Mouse (Mus musculus) lung, embryonic 14.5 days (tissue): ENCODE measurements around the gene Zeb2. TPM values are rescaled to one million over a fixed set of nuclear protein-coding genes. Genes with fewer than 3 reads are reported as not detected.

Source experiments
- ATAC-seq: fragments of 200-750 bp; cut with Nextera tagmentation; 2 replicates; pipeline ENCODE4 v1.8.0; 2017; ENCODE audit warnings: mild to moderate bottlenecking, moderate TSS enrichment, moderate library complexity; ENCODE audit not compliant: insufficient read depth
- DNase-seq: peaks from one replicate; pipeline ENCODE4 v3.0.0-alpha.2; 2015
- H3K27ac ChIP-seq: fragments of 300-500 bp; sonication (generic); 2 replicates; pipeline ENCODE4 v1.5.1; 2014; ENCODE audit warnings: low read depth, mild to moderate bottlenecking, moderate library complexity
- H3K27me3 ChIP-seq: fragments of 300-500 bp; sonication (generic); 2 replicates; pipeline ENCODE4 v1.6.1; 2014; ENCODE audit warnings: low read length, control low read depth; ENCODE audit not compliant: insufficient read depth
- H3K36me3 ChIP-seq: fragments of 300-500 bp; sonication (generic); 2 replicates; pipeline ENCODE4 v1.6.1; 2014; ENCODE audit warnings: control low read depth; ENCODE audit not compliant: insufficient read depth
- H3K4me1 ChIP-seq: fragments of 300-500 bp; sonication (generic); 2 replicates; pipeline ENCODE4 v1.6.1; 2014; ENCODE audit warnings: antibody characterized with exemption, control low read depth; ENCODE audit not compliant: insufficient read depth
- H3K4me2 ChIP-seq: fragments of 300-500 bp; sonication (generic); 2 replicates; pipeline ENCODE4 v1.6.1; 2014; ENCODE audit warnings: mild to moderate bottlenecking
- H3K4me3 ChIP-seq: fragments of 300-500 bp; sonication (generic); 2 replicates; pipeline ENCODE4 v1.5.1; 2014; ENCODE audit warnings: low read depth, low read length
- H3K9ac ChIP-seq: fragments of 300-500 bp; sonication (generic); 2 replicates; pipeline ENCODE4 v1.6.1; 2014
- H3K9me3 ChIP-seq: fragments of 300-500 bp; sonication (generic); 2 replicates; pipeline ENCODE4 v1.6.1; 2016; ENCODE audit warnings: low read depth, low read length, control low read depth
- CTCF ChIP-seq: IDR thresholded peaks from 2 replicates; pipeline ENCODE4 v1.5.1; 2016; ENCODE audit warnings: antibody characterized with exemption, low read depth
- WGBS: fragments of 180-500 bp; shearing (Covaris S2); extraction: QIAGEN DNeasy Blood & Tissue Kit; methylation state at CpG from one replicate; pipeline ENCODE4 v1.1.7; 2014; 5-methylcytosine and 5-hydroxymethylcytosine counted together
- polyA plus RNA-seq: library from polyadenylated mRNA; unstranded; fragments of >200 nt; fragmentation: Nextera tagmentation; extraction: Ambion mirVana; gene quantifications from 2 replicates; pipeline ENCODE4 v1.2.1, GENCODE M21; 2014

Zeb2 gene
- polyA plus RNA-seq, 1 experiment from 2014 or later: 90.4 TPM

GRCm38 (mm10) chr2:44965834-44966555, 151.2 kb downstream of the Zeb2 start:
- 39% methylated on average over 2 of the region's 2 CpGs for WGBS
- DNase-seq (peak; percentile 73), ATAC-seq (peak; percentile 68; the same call in 1 of the 2 replicates)
- no peaks in the 10 kb centered on the region for H3K36me3 ChIP-seq
- no peak overlapping the region for H3K9ac ChIP-seq
- H3K27me3 ChIP-seq: no peaks in the 10 kb centered on the region
- H3K4me3 ChIP-seq: no peak overlapping the region
- H3K27ac ChIP-seq: 0 out of 2 replicates have a peak overlapping the region, but pooled peaks have one; percentile 10
- no peak for TF ChIP-seq CTCF
- no peaks in the 10 kb centered on the region for H3K4me1 ChIP-seq
- no peaks in the 10 kb centered on the region for H3K9me3 ChIP-seq
- H3K4me2 ChIP-seq: no peak overlapping the region

GRCm38 (mm10) chr2:44962620-44963019, 154.6 kb downstream of the Zeb2 start:
- no peak overlapping the region for H3K9ac ChIP-seq
- ATAC-seq (no peak), DNase-seq (no peak)
- H3K4me1 ChIP-seq: no peaks in the 10 kb centered on the region
- no peaks in the 10 kb centered on the region for H3K36me3 ChIP-seq
- H3K4me3 ChIP-seq: no peak overlapping the region
- no peak for TF ChIP-seq CTCF
- no peaks in the 10 kb centered on the region for H3K27me3 ChIP-seq
- H3K9me3 ChIP-seq: no peaks in the 10 kb centered on the region
- no peak overlapping the region for H3K4me2 ChIP-seq
- H3K27ac ChIP-seq: no peak overlapping the region
- WGBS: 92% methylated on average over 5 of the region's 5 CpGs

- Histone ChIP-seq H3K27ac (no peak overlapping the region), H3K4me2 (no peak overlapping the region), H3K4me3 (no peak overlapping the region), H3K4me1 (0 out of 2 replicates have a peak, but pooled peaks cover 2% of the 10 kb centered on the region), H3K9ac (no peak overlapping the region), H3K27me3 (no peaks in the 10 kb centered on the region), H3K9me3 (no peaks in the 10 kb centered on the region), H3K36me3 (no peaks in the 10 kb centered on the region)
- DNase-seq (no peak), ATAC-seq (no peak)
- 83% methylated on average over 4 of the region's 4 CpGs for WGBS
- TF ChIP-seq CTCF: no peak
Observed at GRCm38 (mm10) chr2:44961192-44961591, 156.0 kb downstream of the Zeb2 start.

GRCm38 (mm10) chr2:44960561-44960960, 156.6 kb downstream of the Zeb2 start:
- no peak overlapping the region for H3K27ac ChIP-seq
- no peak overlapping the region for H3K4me3 ChIP-seq
- no peaks in the 10 kb centered on the region for H3K9me3 ChIP-seq
- H3K27me3 ChIP-seq: no peaks in the 10 kb centered on the region
- no peak for TF ChIP-seq CTCF
- ATAC-seq: no peak
- no peak overlapping the region for H3K9ac ChIP-seq
- no peak for DNase-seq
- H3K36me3 ChIP-seq: no peaks in the 10 kb centered on the region
- H3K4me2 ChIP-seq: no peak overlapping the region
- 59% methylated on average over 3 of the region's 3 CpGs for WGBS
- 0 out of 2 replicates have a peak, but pooled peaks cover 5% of the 10 kb centered on the region for H3K4me1 ChIP-seq

GRCm38 (mm10) chr2:44957329-44957797, 159.8 kb downstream of the Zeb2 start:
- no peak for TF ChIP-seq CTCF
- Histone ChIP-seq H3K36me3 (no peaks in the 10 kb centered on the region), H3K4me3 (no peak overlapping the region), H3K4me1 (peaks cover 8% of the 10 kb centered on the region; the same call in 1 of the 2 replicates), H3K27me3 (no peaks in the 10 kb centered on the region), H3K4me2 (no peak overlapping the region), H3K27ac (no peak overlapping the region), H3K9ac (no peak overlapping the region), H3K9me3 (no peaks in the 10 kb centered on the region)
- WGBS: 88% methylated on average over 1 of the region's 1 CpGs
- ATAC-seq (no peak), DNase-seq (no peak)

- H3K9me3 ChIP-seq: no peaks in the 10 kb centered on the region
Observed at GRCm38 (mm10) chr2:44956232-44956631, 161.0 kb downstream of the Zeb2 start.

GRCm38 (mm10) chr2:44955506-44955905, 161.7 kb downstream of the Zeb2 start:
- TF ChIP-seq CTCF: no peak
- Histone ChIP-seq H3K36me3 (no peaks in the 10 kb centered on the region), H3K9me3 (no peaks in the 10 kb centered on the region), H3K4me3 (no peak overlapping the region), H3K27ac (no peak overlapping the region), H3K9ac (no peak overlapping the region), H3K4me2 (no peak overlapping the region), H3K4me1 (peaks cover 8% of the 10 kb centered on the region; the same call in 1 of the 2 replicates), H3K27me3 (no peaks in the 10 kb centered on the region)
- ATAC-seq: no peak
- DNase-seq: no peak
- WGBS: 86% methylated on average over 6 of the region's 6 CpGs

More at GRCm38 (mm10) chr2:44956232-44956631, 161.0 kb downstream of the Zeb2 start:
- DNase-seq (peak; percentile 45), ATAC-seq (peak; percentile 54)
- Histone ChIP-seq H3K4me3 (no peak overlapping the region), H3K4me1 (peaks cover 8% of the 10 kb centered on the region; the same call in 1 of the 2 replicates), H3K27me3 (no peaks in the 10 kb centered on the region), H3K4me2 (no peak overlapping the region), H3K36me3 (no peaks in the 10 kb centered on the region), H3K9ac (no peak overlapping the region), H3K27ac (no peak overlapping the region)
- TF ChIP-seq CTCF: no peak
- WGBS: 20% methylated on average over 3 of the region's 3 CpGs
